Mouse (Mus musculus): Measurements from ENCODE around the gene Tmem169. TPM values are rescaled to one million over a fixed set of nuclear protein-coding genes. Genes with fewer than 3 reads are reported as not detected.
A peak's percentile ranks its signal among the peaks of the same experiment; 100 is the strongest.
"Not testable (repeated sequence)": the region's sequence is repeated elsewhere in the genome, so short reads cannot be mapped to it uniquely, and the experiment has no call there.

Gene Tmem169
- polyA plus RNA-seq (2016; fragmentation: Nextera tagmentation; extraction: Ambion mirVana) = 9.3 and 17.4 TPM in 2 replicates

- WGBS = under 1% methylated on average over 30 of the region's 30 CpGs
- Histone ChIP-seq H3K27ac (peak within 1 kb of the TSS; percentile 87), H3K4me1 (replicated peaks) (peaks cover 35% of the 10 kb centered on the region)
Measured at GRCm38 (mm10) chr1:72283992-72284485, at the start of gene Tmem169, which contains the start of gene Pecr. TSS of gene Tmem169 (plus strand) at chr1:72284369. TSS of gene Pecr (minus strand) at chr1:72284314.

GRCm38 (mm10) chr1:72236363-72237006, 47.7 kb upstream of the Tmem169 start:
- H3K4me3 ChIP-seq = peak overlapping the region; percentile 63
- H3K27me3 ChIP-seq (ENCODE audit: insufficient read depth, poor library complexity, severe bottlenecking) = peaks cover 20% of the 10 kb centered on the region
- not testable (repeated sequence) for H3K36me3 ChIP-seq, H3K9me3 ChIP-seq
- H3K27ac ChIP-seq = peak overlapping the region; percentile 85
- H3K4me1 ChIP-seq (replicated peaks) = peaks cover 24% of the 10 kb centered on the region
- peak; percentile 85 for DNase-seq (ENCODE audit: low spot score)
- under 1% methylated on average over 40 of the region's 50 CpGs for WGBS

More at GRCm38 (mm10) chr1:72283992-72284485, at the start of gene Tmem169, which contains the start of gene Pecr:
- H3K36me3 ChIP-seq = no peaks in the 10 kb centered on the region
- H3K4me3 ChIP-seq = peak within 1 kb of the TSS; percentile 70
- DNase-seq (ENCODE audit: low spot score) = peak; percentile 95
- H3K9me3 ChIP-seq = no peaks in the 10 kb centered on the region
- peaks cover 10% of the 10 kb centered on the region for H3K27me3 ChIP-seq (ENCODE audit: insufficient read depth, poor library complexity, severe bottlenecking)

GRCm38 (mm10) chr1:72237007-72237775, 47.0 kb upstream of the Tmem169 start:
- no peak for DNase-seq (ENCODE audit: low spot score)
- Histone ChIP-seq H3K27ac (no peak overlapping the region), H3K4me1 (replicated peaks) (peaks cover 24% of the 10 kb centered on the region), H3K36me3 (no peaks in the 10 kb centered on the region), H3K9me3 (no peaks in the 10 kb centered on the region), H3K27me3 (ENCODE audit: insufficient read depth, poor library complexity, severe bottlenecking) (peaks cover 20% of the 10 kb centered on the region), H3K4me3 (peak overlapping the region; percentile 28)
- 10% methylated on average over 13 of the region's 13 CpGs for WGBS

GRCm38 (mm10) chr1:72238016-72238580, 46.1 kb upstream of the Tmem169 start:
- no peak for DNase-seq (ENCODE audit: low spot score)
- H3K9me3 ChIP-seq = no peaks in the 10 kb centered on the region
- WGBS = 69% methylated on average over 10 of the region's 10 CpGs
- H3K4me1 ChIP-seq (replicated peaks) = peaks cover 23% of the 10 kb centered on the region
- no peak overlapping the region; the same call in 1 of the 2 replicates for H3K4me3 ChIP-seq
- no peaks in the 10 kb centered on the region for H3K36me3 ChIP-seq
- H3K27ac ChIP-seq = no peak overlapping the region
- peaks cover 18% of the 10 kb centered on the region for H3K27me3 ChIP-seq (ENCODE audit: insufficient read depth, poor library complexity, severe bottlenecking)

GRCm38 (mm10) chr1:72239113-72239512, 45.1 kb upstream of the Tmem169 start:
- not testable (repeated sequence) for H3K9me3 ChIP-seq; H3K4me3 ChIP-seq; DNase-seq (ENCODE audit: low spot score); H3K27ac ChIP-seq; H3K36me3 ChIP-seq
- 78% methylated on average over 3 of the region's 3 CpGs for WGBS
- Histone ChIP-seq H3K4me1 (replicated peaks) (peaks cover 18% of the 10 kb centered on the region; the same call in 1 of the 2 replicates), H3K27me3 (ENCODE audit: insufficient read depth, poor library complexity, severe bottlenecking) (peaks cover 13% of the 10 kb centered on the region)

GRCm38 (mm10) chr1:72242581-72243143, 41.5 kb upstream of the Tmem169 start:
- no peak for DNase-seq (ENCODE audit: low spot score)

GRCm38 (mm10) chr1:72243656-72244316, 40.4 kb upstream of the Tmem169 start:
- Histone ChIP-seq H3K27ac (peak overlapping the region; percentile 100), H3K4me1 (replicated peaks) (0 out of 2 replicates have a peak, but pooled peaks cover 2% of the 10 kb centered on the region), H3K9me3 (no peaks in the 10 kb centered on the region), H3K27me3 (ENCODE audit: insufficient read depth, poor library complexity, severe bottlenecking) (no peaks in the 10 kb centered on the region), H3K4me3 (peak overlapping the region; percentile 59), H3K36me3 (no peaks in the 10 kb centered on the region)
- peak; percentile 96 for DNase-seq (ENCODE audit: low spot score)
- WGBS = under 1% methylated on average over 47 of the region's 47 CpGs

More at GRCm38 (mm10) chr1:72242581-72243143, 41.5 kb upstream of the Tmem169 start:
- no peaks in the 10 kb centered on the region for H3K36me3 ChIP-seq
- no peak overlapping the region for H3K27ac ChIP-seq
- no peaks in the 10 kb centered on the region for H3K27me3 ChIP-seq (ENCODE audit: insufficient read depth, poor library complexity, severe bottlenecking)
- no peaks in the 10 kb centered on the region for H3K9me3 ChIP-seq
- H3K4me3 ChIP-seq = no peak overlapping the region
- 87% methylated on average over 5 of the region's 5 CpGs for WGBS
- H3K4me1 ChIP-seq (replicated peaks) = peaks cover 10% of the 10 kb centered on the region; the same call in 1 of the 2 replicates

- Histone ChIP-seq H3K36me3 (no peaks in the 10 kb centered on the region), H3K27ac (no peak overlapping the region), H3K4me3 (peak overlapping the region; percentile 59; the same call in 1 of the 2 replicates)
Measured at GRCm38 (mm10) chr1:72244317-72245036, 39.7 kb upstream of the Tmem169 start.

GRCm38 (mm10) chr1:72248226-72248737, 35.9 kb upstream of the Tmem169 start:
- H3K4me1 ChIP-seq (replicated peaks); H3K27me3 ChIP-seq (ENCODE audit: insufficient read depth, poor library complexity, severe bottlenecking); H3K27ac ChIP-seq; H3K4me3 ChIP-seq; DNase-seq (ENCODE audit: low spot score); H3K36me3 ChIP-seq; H3K9me3 ChIP-seq: not testable (repeated sequence)
- WGBS = 49% methylated on average over 9 of the region's 9 CpGs

More at GRCm38 (mm10) chr1:72244317-72245036, 39.7 kb upstream of the Tmem169 start:
- under 1% methylated on average over 12 of the region's 12 CpGs for WGBS
- Histone ChIP-seq H3K9me3 (no peaks in the 10 kb centered on the region), H3K4me1 (replicated peaks) (0 out of 2 replicates have a peak, but pooled peaks cover 2% of the 10 kb centered on the region), H3K27me3 (ENCODE audit: insufficient read depth, poor library complexity, severe bottlenecking) (no peaks in the 10 kb centered on the region)
- DNase-seq (ENCODE audit: low spot score) = peak; percentile 73

- Histone ChIP-seq H3K4me3 (no peak overlapping the region), H3K4me1 (replicated peaks) (peaks cover 24% of the 10 kb centered on the region), H3K9me3 (no peaks in the 10 kb centered on the region), H3K27ac (no peak overlapping the region), H3K36me3 (no peaks in the 10 kb centered on the region), H3K27me3 (ENCODE audit: insufficient read depth, poor library complexity, severe bottlenecking) (no peaks in the 10 kb centered on the region)
- DNase-seq (ENCODE audit: low spot score) = no peak
- 83% methylated on average over 1 of the region's 1 CpGs for WGBS
Measured at GRCm38 (mm10) chr1:72251806-72252205, 32.4 kb upstream of the Tmem169 start.

GRCm38 (mm10) chr1:72253881-72254491, 30.2 kb upstream of the Tmem169 start:
- Histone ChIP-seq H3K9me3 (no peaks in the 10 kb centered on the region), H3K27me3 (ENCODE audit: insufficient read depth, poor library complexity, severe bottlenecking) (no peaks in the 10 kb centered on the region), H3K4me1 (replicated peaks) (peaks cover 28% of the 10 kb centered on the region), H3K27ac (peak overlapping the region; percentile 99), H3K4me3 (peak overlapping the region; percentile 54), H3K36me3 (no peaks in the 10 kb centered on the region)
- DNase-seq (ENCODE audit: low spot score) = no peak
- 36% methylated on average over 11 of the region's 11 CpGs for WGBS

All from hindbrain, embryonic 10.5 days (tissue).